Mouse (Mus musculus): ENCODE data around the gene Ino80b. TPM values are rescaled to one million over a fixed set of nuclear protein-coding genes. Genes with fewer than 3 reads are reported as not detected.

Ino80b gene
- 59.8 and 64.1 TPM in 2 replicates for polyA plus RNA-seq (2012; rRNA removed)

DNA sequence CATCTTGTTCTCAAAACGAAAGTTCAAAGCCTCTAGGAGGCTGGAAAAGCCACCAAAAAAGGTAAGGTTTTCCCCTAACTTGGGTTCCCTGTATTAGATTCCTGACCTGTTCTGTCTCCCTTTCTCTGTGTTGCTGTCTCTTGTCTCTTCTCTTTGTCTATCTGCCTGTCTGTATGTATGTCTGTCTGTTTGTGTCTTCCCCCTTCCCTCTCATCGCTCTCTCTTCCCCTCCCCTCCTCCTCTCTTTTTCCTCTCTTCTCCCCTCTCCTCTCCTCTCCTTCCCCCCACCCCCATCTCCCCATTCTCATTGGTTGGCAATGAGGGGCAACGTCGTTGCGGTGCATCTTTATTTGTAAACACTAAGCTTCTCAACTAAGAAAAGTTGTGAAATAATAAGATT, at the start of gene Ino80b:
TSS of gene Ino80b (minus strand) at position 101 of the 400 bp plus-strand sequence.

DNA sequence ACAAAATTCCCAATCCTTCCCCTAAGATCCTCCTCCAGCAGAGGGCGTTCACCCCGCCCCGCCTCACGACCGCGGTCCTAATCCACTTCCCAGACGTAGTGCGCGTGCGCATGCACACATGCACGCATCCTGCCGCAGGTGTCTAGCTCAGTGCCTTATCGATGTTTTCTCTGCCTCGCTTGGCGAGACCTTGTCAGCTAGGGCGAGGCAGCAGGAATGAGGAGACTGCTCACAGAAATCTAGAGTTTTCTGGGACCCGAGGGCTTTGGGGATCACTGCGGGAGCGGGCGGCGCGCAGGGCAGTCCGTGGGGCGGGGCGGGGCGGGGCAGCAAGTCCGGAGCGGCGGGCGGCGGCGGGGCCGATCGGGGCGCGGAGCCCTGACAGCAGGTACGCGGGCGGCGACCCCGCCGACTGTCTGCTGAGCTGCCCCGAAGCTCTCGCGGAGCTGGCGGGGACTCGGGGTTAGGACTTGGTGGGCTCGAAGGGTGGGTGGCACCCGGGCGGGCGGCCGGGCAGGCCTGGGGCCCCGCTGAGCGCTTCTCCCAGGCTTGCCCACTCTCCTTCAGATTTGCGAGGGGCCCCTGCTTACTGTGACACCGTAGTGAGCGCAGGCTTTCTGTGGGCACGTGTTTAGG, 40.5 kb upstream of the Ino80b start, which contains the start of gene Dctn1:
TSS of gene Dctn1 (plus strand) at position 314 of the 636 bp plus-strand sequence.

DNA sequence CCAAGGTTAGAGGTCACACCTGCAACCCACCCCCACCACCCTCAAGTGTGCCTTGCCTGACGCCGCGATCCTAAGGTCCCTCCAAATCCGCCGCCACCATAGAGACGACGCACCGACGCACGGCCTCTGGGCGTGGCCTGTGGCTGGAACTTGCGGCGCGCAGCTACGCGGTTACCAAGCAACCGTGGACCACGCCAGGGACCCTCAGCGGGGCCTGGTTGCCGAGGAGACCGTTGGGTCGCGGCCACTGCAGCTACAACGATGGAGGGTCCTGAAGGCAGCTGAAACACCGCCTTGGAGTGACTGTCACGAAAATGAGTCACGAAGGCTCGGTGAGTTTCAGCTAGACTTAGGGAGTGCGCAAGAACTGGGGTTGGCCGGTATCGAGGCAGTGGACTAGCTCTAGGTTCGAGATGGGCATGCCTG, 31.0 kb upstream of the Ino80b start, which contains the start of the genes Wdr54 and 1700003E16Rik:
TSS of gene Wdr54 (minus strand) at position 139 of the 426 bp plus-strand sequence.
TSS of gene 1700003E16Rik (plus strand) at position 146 of the 426 bp plus-strand sequence.

DNA sequence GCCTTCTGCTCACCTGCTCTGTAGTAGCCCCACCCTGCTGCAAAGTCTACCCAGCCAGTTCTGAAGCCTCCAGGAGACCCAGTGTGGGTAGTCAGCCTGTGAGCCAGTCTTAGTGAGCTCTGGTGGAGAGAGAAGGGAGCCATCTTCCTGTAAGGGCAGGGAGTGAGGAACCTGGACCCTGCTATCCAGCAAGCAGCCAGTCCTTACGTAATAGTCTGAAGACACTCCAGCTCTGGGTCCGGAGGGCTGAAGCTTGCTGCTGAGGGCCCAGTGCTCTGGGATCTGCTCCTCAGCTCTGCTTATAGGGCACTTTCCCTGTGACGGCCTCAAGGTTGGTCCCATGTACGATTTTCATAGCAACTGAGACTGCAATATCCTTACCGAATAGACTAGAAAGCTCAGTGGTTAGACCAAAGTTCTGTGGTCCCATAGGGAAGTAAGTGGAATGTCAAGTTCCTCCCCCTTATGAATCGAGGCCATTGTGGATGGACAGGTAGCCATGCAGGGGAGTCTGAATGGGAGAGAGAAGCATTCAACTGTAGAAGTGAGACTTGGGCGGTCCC, 9.8 kb upstream of the Ino80b start, which contains the start of gene Rtkn:
TSS of gene Rtkn (plus strand) at position 513 of the 563 bp plus-strand sequence.

DNA sequence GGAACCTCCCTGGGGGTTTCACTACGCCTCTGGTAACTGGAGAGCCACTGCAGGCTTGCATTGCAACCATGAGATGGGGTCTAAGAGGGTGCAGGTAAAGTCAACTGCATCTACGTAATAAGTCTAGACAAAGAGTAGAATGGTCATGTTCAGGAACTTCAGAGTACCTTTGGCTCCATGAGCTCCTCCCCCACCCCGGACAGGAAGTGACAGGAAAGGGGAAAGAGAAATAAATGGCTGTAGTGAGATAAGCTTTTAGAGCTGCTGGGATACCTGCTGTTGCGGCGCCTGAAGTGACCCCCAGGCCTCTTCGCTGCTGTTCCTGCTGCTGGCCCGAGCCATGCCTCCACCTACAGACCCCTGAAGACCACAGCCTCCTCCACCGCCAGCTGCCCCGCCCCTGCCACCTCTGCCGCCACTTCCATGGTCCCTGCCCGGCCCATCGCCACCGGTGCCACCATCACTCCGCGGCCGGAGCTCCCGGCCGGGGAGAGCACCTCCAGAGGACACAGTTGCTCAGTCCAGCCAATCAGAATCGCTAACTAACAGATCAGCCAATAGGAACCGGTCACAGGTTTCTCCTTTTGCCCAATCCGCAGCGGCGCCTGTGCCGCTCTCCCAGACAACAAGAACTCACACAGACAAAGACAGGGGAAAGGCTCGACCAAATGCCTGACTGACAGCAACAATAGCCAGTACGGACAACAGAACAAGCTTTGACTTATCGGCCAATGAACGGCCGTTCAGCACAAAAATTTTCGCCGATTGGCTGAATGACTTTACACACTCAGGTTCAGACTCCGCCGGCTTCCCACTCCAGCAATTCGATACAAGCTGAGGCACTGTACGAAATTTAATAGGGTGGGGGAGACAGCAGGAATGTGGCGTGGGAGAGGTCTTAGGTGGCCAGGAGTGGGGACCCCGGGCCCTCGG, 4.0 kb downstream of the Ino80b start, which contains the start of gene Wbp1:
TSS of gene Wbp1 (minus strand) at position 630 of the 933 bp plus-strand sequence.

DNA sequence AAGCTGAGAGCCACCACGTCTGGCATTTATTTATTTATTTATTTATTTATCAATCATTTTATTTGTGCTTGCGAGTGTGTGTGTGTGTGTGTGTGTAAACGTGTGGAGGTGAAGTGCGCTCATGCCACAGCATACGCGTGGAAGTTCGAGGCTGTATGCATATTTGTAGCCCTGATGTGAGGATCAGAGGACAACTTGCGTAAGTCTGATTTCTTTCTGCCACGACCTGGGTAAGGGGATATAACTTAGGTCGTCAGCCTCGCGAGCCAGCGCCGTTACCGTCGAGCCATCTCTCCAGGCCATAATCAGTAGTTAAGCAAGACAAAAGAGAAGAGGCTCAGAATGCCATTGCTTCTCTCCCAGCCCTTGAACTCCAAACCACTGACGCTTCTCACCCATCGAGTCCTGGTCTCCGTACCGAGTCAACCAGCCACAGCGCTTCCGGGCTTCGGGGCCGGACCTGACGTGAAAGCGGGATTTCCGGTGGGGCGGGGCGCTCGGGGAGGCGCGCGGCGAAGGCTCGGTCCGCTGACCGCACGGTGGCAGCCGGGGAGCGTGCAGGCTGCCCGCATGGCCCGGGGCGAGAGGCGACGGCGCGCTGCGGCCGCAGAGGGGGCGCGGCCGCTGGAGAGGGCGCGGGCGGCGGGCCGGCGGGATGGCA, 10.1 kb downstream of the Ino80b start, which contains the start of gene Mogs:
TSS of gene Mogs (plus strand) at position 486 of the 661 bp plus-strand sequence.

DNA sequence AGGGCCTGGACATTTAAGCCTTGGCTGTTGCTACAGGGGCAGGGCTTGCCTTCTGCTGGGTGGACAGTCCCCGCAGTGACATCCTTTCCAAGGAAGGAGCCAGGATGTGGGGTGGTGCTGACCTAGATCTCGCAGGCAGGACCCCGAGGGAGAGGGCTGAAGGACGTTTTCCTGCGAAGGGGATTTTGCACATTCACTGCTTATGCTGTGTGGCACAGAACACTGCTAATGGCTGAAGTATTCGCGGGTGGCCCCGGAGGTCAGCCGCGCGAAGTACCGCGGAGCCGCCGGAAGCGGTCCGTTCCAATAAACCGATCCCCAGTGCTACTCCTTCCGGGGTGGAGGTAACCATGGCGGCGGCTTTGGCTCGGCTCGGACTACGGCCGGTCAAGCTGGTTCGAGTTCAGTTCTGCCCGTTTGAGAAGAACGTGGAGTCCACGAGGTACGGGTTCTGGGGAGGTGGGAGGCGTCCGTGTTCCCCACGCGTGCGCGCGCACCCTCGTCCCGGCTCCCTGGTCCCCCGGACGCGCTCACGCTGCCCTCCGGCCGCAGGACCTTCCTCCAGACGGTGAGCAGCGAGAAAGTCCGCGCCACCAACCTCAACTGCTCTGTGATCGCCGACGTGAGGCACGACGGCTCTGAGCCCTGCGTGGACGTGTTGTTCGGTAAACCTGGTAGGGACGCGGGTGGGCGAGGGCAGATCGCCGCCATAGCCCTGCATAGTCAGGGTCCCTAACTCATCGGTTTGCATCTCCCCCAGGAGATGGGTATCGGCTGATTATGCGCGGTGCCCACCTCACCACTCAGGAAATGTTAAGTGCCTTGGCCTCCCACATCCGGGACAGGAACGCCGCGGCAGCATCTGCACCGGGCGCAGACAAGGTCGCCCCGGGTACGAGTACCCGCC, 16.2 kb downstream of the Ino80b start, which contains the start of gene Mrpl53:
TSS of gene Mrpl53 (plus strand) at position 279 of the 907 bp plus-strand sequence.

DNA sequence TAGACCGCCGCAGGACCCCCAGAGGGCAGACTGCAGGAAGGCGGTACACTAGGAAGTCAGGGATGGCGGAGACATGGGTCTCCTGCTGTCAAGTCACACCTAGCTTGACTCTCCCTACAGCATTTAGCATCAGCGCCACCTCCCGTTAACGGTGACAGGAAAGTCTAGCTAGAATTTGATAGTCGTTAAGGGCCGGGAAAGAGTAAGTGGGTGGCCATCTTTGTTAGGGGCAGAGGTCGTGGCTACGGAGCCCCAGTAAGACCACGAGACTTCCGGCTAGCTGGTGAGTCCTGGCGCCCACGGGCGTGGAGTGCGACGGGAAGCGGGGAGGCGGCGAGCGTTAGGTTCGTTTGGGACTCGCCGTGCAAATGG, 23.9 kb downstream of the Ino80b start, which contains the start of the genes Ccdc142 and Gm42688:
TSS of gene Ccdc142 (plus strand) at position 286 of the 372 bp plus-strand sequence.
TSS of gene Gm42688 (plus strand) at position 302 of the 372 bp plus-strand sequence.

DNA sequence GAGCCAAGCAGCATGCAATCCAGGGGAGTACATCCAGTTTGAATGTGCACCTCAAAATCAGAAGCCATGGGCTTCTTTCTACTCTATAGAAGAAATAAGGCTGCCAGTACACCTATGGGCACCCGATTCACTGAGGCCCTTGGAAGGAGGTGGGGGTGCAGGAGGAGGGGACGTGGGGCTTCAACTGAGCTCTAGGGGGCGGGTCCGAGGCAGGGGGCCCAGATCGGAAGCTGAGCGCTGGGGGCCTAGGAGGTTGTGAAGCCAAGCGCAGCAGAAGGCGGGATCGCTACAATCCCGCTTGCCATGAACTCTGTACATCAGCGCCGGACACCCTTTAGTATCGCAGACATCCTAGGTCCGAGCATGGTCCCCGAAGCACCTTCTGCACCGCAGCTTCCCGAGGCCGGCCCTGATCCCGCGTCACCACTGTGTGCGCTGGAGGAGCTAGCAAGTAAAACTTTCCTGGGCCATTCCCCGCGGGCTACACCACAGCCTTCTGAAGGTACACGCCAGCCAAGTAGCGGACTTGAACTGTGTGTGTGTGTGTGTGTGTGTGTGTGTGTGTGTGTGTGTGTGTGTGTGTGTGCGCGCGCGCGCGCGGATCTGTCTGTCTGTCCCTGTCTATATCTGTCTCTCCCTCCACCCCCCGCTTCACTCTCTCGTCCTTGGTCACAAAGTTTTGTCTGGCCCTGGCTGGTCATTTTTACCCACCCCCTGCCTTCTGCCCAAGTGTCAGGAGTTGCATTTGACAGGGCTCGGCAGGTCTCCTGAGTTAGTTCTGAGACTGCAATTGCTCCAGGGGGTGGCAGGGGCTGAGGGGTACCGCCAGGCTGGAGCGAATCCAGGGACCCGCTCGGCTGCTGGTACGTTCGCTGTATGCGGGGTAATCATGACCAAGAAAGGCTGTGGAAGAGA, 38.9 kb downstream of the Ino80b start, which contains the start of gene Lbx2:
TSS of gene Lbx2 (plus strand) at position 247 of the 915 bp plus-strand sequence.

DNA sequence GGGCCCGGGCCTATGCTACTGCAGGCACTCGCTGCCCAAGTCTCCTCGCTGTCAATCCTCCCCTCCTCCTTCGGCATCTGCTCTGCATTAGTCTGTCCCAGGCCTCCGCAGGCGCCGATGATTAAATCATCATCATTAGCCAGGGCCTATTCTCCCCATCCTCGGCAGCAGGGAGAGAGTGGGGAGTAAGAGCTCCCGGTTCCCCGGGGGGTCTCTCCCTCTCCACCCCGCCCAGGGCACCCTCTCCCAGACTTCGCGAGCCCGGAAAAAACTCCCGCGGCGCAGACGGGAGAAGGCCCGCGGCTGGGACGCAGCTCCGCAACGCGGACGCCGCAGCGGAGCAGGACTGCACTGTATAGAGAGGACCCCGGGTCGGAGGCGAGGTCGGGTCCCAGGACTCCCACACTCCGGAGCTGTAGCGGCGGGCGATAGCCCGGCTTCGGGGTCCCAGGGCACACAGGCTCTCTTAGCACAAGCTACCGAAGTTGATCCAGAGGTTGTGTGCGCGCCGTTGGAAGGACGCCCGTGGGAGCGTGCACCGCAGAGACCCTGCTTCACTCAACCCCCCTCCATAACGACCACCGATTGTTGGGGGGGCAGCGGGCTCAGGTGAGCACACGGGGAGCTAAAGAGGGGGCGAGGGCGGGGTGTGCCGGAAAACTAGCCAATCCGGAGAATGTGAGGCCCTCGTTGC, 47.5 kb downstream of the Ino80b start, which contains the start of gene Pcgf1:
TSS of gene Pcgf1 (plus strand) at position 240 of the 694 bp plus-strand sequence.

Other genes starting within 250 kb of the Ino80b start
- 1.1 and 1.6 TPM in 2 replicates for gene Sema4f, start 185.7 kb downstream of the Ino80b start, polyA plus RNA-seq (2012; rRNA removed)
- gene M1ap, start 178.5 kb downstream of the Ino80b start, polyA plus RNA-seq (2012; rRNA removed): 0.44 and 0.59 TPM in 2 replicates
- 11.9 and 13.7 TPM in 2 replicates for gene Dok1, start 92.0 kb downstream of the Ino80b start, polyA plus RNA-seq (2012; rRNA removed)
- 5.0 and 5.3 TPM in 2 replicates for gene Loxl3, start 91.3 kb downstream of the Ino80b start, polyA plus RNA-seq (2012; rRNA removed)
- gene Aup1, start 70.9 kb downstream of the Ino80b start, polyA plus RNA-seq (2012; rRNA removed): 746 and 821 TPM in 2 replicates
- 51.6 and 61.4 TPM in 2 replicates for gene Htra2, start 70.2 kb downstream of the Ino80b start, polyA plus RNA-seq (2012; rRNA removed)
- 25.8 and 29.2 TPM in 2 replicates for gene Dqx1, start 67.6 kb downstream of the Ino80b start, polyA plus RNA-seq (2012; rRNA removed)
- gene Tlx2, start 55.1 kb downstream of the Ino80b start, polyA plus RNA-seq (2012; rRNA removed): 5.6 and 9.6 TPM in 2 replicates
- gene Pcgf1, start 47.6 kb downstream of the Ino80b start, polyA plus RNA-seq (2012; rRNA removed): 12.9 and 13.3 TPM in 2 replicates
- gene Lbx2, start 39.1 kb downstream of the Ino80b start, polyA plus RNA-seq (2012; rRNA removed): 0.57 and 1.5 TPM in 2 replicates
- 11.3 and 12.3 TPM in 2 replicates for gene Ccdc142, start 23.8 kb downstream of the Ino80b start, polyA plus RNA-seq (2012; rRNA removed)
- gene Gm42688, start 23.8 kb downstream of the Ino80b start, polyA plus RNA-seq (2012; rRNA removed): 4.3 and 4.6 TPM in 2 replicates
- 69.7 and 85.9 TPM in 2 replicates for gene Mrpl53, start 16.4 kb downstream of the Ino80b start, polyA plus RNA-seq (2012; rRNA removed)
- 91.9 and 97.3 TPM in 2 replicates for gene Mogs, start 9.9 kb downstream of the Ino80b start, polyA plus RNA-seq (2012; rRNA removed)
- 199 and 235 TPM in 2 replicates for gene Wbp1, start 3.9 kb downstream of the Ino80b start, polyA plus RNA-seq (2012; rRNA removed)
- 86.7 and 88.4 TPM in 2 replicates for gene Rtkn, start 10.0 kb upstream of the Ino80b start, polyA plus RNA-seq (2012; rRNA removed)
- gene Wdr54, start 31.0 kb upstream of the Ino80b start, polyA plus RNA-seq (2012; rRNA removed): 3.4 and 4.4 TPM in 2 replicates
- gene 1700003E16Rik, start 31.0 kb upstream of the Ino80b start, polyA plus RNA-seq (2012; rRNA removed): 0.46 and 0.72 TPM in 2 replicates
- 151 and 162 TPM in 2 replicates for gene Dctn1, start 40.5 kb upstream of the Ino80b start, polyA plus RNA-seq (2012; rRNA removed)
- 0.21 TPM in 2 replicates for gene Slc4a5, start 94.4 kb upstream of the Ino80b start, polyA plus RNA-seq (2012; rRNA removed)
- gene Mthfd2, start 200.5 kb upstream of the Ino80b start, polyA plus RNA-seq (2012; rRNA removed): 3.2 and 3.3 TPM in 2 replicates
- 32.4 and 35.1 TPM in 2 replicates for gene Mob1a, start 200.6 kb upstream of the Ino80b start, polyA plus RNA-seq (2012; rRNA removed)
- 11.6 and 187 TPM in 2 replicates for gene Bola3, start 223.7 kb upstream of the Ino80b start, polyA plus RNA-seq (2012; rRNA removed)

Data from colon, adult 2 months (tissue).